Mouse (Mus musculus): ENCODE results near the gene Podxl2.

- TF ChIP-seq MAX (IDR thresholded peaks at IDR 0.05) = no peak
- TF ChIP-seq CTCF (IDR thresholded peaks at IDR 0.05; ENCODE audit: control insufficient read depth, insufficient read depth, insufficient read length) = no peak
- TF ChIP-seq CEBPB (IDR thresholded peaks at IDR 0.05; ENCODE audit: low read depth) = no peak
- TF ChIP-seq USF1 (IDR thresholded peaks at IDR 0.05; ENCODE audit: low read depth) = no peak
- TF ChIP-seq MYOG (IDR thresholded peaks at IDR 0.05; ENCODE audit: control insufficient read depth, extremely low read depth, insufficient read length) = no peak
- no peak for TF ChIP-seq FOSL1 (IDR thresholded peaks at IDR 0.05; ENCODE audit: insufficient read depth, low read length, poor library complexity, severe bottlenecking)
Measured at GRCm38 (mm10) chr6:88897246-88897645, 22.4 kb upstream of the Podxl2 start.

Data from C2C12 (cell line).